ENCODE assay signal across 14 mouse cellular contexts in genomic region chr19:37044431-37044830, GRCm38 (mm10).
"Had no signal": no experiment of that assay in that cellular context is flagged by ENCODE, and none has a peak within 500 bp of the region (broad histone marks: within the 10 kb centered on the region; RNA-seq: fewer than 3 reads in every experiment).

No protein-coding gene starts in this region.

- H3K36me3 ChIP-seq: intestine, embryonic 15.5 days; kidney, embryonic 15.5 days; limb, embryonic 13.5 days; liver, embryonic 12.5 days; midbrain, embryonic 15.5 days had no signal

- ATAC-seq: intestine, embryonic 15.5 days; liver, embryonic 12.5 days; midbrain, embryonic 15.5 days had no signal

- H3K9me3 ChIP-seq: intestine, embryonic 15.5 days; kidney, embryonic 15.5 days; limb, embryonic 13.5 days; liver, embryonic 12.5 days; megakaryocyte, embryonic 14.5 days; midbrain, embryonic 15.5 days; neural tube, embryonic 12.5 days had no signal

- H3K27me3 ChIP-seq: intestine, embryonic 15.5 days; kidney, embryonic 15.5 days; limb, embryonic 13.5 days; liver, embryonic 12.5 days; midbrain, embryonic 15.5 days; neural tube, embryonic 12.5 days had no signal

- H3K4me1 ChIP-seq: intestine, embryonic 15.5 days; kidney, embryonic 15.5 days; limb, embryonic 13.5 days; liver, embryonic 12.5 days; megakaryocyte, embryonic 14.5 days; midbrain, embryonic 15.5 days; neural tube, embryonic 12.5 days had no signal

- H3K27ac ChIP-seq: intestine, embryonic 15.5 days; kidney, embryonic 15.5 days; limb, embryonic 13.5 days; liver, embryonic 12.5 days; macrophage; midbrain, embryonic 15.5 days; neural tube, embryonic 12.5 days had no signal

- DNase-seq: kidney, adult 18-20 months; kidney, postnatal 14 days; left cerebral cortex, postnatal 4 days; right cerebral cortex, postnatal 25 days; thymus, postnatal 14 days had no signal

- H3K4me2 ChIP-seq: intestine, embryonic 15.5 days; kidney, embryonic 15.5 days; limb, embryonic 13.5 days; liver, embryonic 12.5 days; midbrain, embryonic 11.5 days; midbrain, embryonic 15.5 days; neural tube, embryonic 12.5 days had no signal

- H3K4me3 ChIP-seq: intestine, embryonic 15.5 days; kidney, embryonic 15.5 days; limb, embryonic 13.5 days; liver, embryonic 12.5 days; megakaryocyte, embryonic 14.5 days; midbrain, embryonic 15.5 days; neural tube, embryonic 12.5 days had no signal

- H3K9ac ChIP-seq: intestine, embryonic 15.5 days; kidney, embryonic 15.5 days; limb, embryonic 13.5 days; liver, embryonic 12.5 days; midbrain, embryonic 15.5 days; neural tube, embryonic 12.5 days had no signal
